Mouse (Mus musculus) retina, postnatal 7 days (tissue): ENCODE measurements around the gene Olfr1457.

ENCODE experiments used
- DNase-seq: peaks from one replicate; pipeline ENCODE4 v3.0.0-alpha.2; 2012; ENCODE audit warnings: low read depth, low spot score

The Olfr1457 gene

DNA sequence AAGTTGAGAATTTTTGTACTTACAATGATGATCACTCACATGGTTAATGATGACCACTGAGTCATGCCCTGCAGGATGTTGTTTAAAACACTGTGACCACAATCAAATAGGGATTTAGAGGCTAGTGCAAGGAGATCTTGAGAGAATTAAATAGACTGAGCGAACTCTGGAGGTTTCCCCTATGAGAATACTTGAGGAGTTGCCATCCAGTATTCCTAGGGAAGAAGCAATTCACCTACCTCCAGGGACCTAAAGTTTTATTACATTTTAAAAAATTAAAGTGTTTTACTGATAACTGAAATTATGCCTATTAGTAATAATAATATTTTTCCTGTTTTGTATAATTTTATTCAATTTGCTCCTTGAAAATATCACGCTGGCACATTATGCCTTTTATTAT lies at the start of gene Olfr1457:
Gene Olfr1457 (minus strand): TSS at position 101 of the 400 bp plus-strand sequence.
- DNase-seq, result no peak

DNA sequence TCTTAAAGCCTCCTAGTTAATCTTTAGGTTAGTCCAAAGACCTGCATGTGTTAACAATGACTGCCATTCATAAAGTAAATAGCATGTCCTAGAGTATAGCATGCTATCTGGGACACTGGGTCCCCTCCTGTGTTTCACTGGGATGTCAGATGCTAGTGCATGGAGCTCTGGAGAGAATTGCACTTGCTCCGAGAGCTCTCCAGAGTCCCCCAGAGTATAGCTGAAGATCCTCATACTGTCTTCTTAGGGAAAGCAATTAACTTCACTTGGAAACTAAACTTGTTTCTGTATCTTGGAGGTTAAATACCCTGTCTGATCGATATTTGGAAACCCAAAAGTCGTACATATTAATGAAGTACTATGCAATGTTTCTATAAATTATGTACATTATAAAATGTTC lies 9.0 kb upstream of the Olfr1457 start, which contains the start of gene Olfr1458:
Gene Olfr1458 (minus strand): TSS at position 101 of the 400 bp plus-strand sequence.
- no peak for DNase-seq

DNA sequence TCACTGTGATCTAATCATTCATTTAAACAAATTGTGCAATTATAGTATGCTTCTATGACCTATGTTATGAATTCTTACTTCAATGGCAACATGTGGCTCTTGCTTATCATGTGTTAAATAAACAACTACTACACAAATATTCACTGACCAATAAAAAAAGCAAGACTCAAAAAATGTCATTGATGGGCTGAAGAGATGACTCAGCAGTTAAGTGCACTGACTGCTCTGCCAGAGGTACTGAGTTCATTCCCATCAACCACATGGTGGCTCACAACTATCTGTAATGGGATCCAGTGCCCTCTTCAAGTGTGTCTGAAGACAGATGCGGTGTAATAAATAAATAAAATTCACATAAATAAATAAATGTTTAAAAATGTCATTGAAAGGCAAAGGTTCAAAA lies 3.8 kb downstream of the Olfr1457 start:
- DNase-seq, result no peak

DNA sequence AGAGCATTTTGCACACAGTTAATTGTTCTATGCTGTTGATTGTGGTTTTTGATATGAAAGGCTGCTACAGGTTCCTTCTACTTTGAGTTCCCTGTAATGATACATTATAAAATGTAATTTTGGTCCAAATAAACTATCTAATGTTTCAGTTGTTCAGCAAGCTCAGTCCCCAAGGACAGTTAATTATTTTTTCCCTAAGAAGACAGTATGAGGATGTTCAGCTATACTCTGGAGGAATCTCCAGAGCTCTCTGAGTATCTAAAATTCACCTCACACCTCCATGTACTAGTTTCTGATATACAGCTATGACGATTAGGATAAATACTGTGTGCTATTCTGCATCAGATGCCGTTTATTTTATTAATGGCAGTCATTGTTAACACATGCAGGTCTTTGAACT lies 37.4 kb downstream of the Olfr1457 start, which contains the start of gene Olfr1454:
Gene Olfr1454 (plus strand): TSS at position 301 of the 400 bp plus-strand sequence.
- no peak for DNase-seq
